Mouse (Mus musculus): ENCODE results near the gene Atp13a3.
"Not testable (repeated sequence)": the region's sequence is repeated elsewhere in the genome, so short reads cannot be mapped to it uniquely, and the experiment has no call there.

The Atp13a3 gene

DNA sequence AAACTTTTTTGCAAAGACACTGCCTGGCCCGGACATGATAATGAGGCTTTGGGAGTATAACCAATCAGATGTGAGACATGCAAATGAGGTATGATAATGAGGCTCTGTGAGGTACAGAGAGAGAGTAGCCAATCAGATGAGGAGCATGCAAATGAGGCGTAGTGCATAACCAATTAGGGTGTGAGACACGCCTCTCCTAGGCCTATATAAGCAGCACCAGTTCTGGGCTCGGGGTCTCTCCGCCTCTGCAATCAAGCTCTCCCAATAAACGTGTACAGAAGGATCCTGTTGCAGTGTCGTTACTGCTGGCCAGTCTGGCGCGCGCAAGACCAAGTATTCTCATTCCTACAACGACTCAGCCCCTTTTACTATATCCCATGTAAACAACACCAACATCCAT is 52.3 kb downstream of the Atp13a3 start:
- DNase-seq (ENCODE audit: low read depth, low spot score), result not testable (repeated sequence)

- peak; percentile 61 for DNase-seq (ENCODE audit: low read depth, low spot score)
Measured at GRCm38 (mm10) chr16:30314236-30314635, 91.5 kb downstream of the Atp13a3 start.

DNA sequence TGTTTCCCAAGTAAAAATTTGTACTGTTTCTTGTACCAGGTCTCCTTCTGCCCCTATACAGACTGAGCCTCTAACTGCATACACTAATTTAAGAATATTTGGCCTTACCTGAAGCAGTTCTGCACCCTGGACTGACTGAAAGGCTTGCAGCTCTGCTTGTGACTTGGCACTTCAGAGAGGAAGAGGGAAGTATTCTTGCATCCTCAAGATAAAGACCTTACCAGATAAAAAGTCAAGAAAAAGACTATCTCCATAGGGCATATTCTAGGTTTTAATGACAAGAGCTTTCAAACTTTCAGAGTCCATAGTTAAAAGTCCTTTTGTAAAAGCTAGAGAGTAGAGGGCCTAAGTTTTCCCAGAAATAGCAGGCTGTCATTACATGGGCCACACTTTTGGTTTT is 95.1 kb downstream of the Atp13a3 start, which contains the start of gene Gp5:
Gp5 (minus strand) TSS at position 133 of the 400 bp plus-strand sequence.
- no peak for DNase-seq (ENCODE audit: low read depth, low spot score)

- no peak for DNase-seq (ENCODE audit: low read depth, low spot score)
Measured at GRCm38 (mm10) chr16:30310171-30310515, 95.6 kb downstream of the Atp13a3 start.

DNA sequence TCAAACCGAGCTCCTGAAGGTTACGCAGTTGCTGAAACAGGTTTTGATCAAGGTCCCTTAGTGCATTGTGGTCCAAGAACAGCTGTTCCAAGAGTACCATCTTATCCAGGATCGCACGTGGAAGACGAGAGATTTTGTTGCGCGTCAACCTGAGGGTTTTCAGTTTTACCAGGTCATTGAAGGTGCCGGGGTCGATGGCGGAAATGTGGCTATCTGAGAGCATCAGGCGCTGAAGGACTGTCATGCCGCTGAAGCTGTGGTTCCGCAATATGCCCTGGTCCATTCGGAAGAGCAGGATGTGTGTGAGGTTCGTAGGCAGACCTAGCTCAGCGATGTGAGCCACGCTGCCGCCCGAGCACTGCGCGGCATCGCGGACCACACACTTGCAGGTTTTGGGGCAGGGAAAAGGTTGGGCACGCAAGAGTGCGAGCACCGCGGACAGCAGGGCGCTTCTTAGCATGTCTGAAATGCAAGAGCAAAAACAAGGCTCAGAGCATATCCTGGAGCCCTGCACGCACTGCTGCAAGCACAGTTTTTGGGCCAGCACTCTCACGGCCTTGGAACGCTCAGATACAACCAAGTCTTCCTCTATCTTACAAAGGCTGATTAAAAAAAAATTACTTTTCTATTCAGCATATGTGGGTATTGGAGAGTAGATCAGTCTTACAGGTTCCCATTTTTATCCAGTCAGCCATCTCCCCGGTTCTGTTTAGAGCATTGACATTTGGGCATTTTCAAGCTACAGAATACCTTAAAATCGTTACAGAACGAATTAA is 96.2 kb downstream of the Atp13a3 start:
- DNase-seq (ENCODE audit: low read depth, low spot score), result peak; percentile 33

- DNase-seq (ENCODE audit: low read depth, low spot score), result peak; percentile 51
Measured at GRCm38 (mm10) chr16:30308616-30309394, 97.0 kb downstream of the Atp13a3 start.

GRCm38 (mm10) chr16:30307961-30308615 is 97.7 kb downstream of the Atp13a3 start:
- DNase-seq (ENCODE audit: low read depth, low spot score), result no peak

DNA sequence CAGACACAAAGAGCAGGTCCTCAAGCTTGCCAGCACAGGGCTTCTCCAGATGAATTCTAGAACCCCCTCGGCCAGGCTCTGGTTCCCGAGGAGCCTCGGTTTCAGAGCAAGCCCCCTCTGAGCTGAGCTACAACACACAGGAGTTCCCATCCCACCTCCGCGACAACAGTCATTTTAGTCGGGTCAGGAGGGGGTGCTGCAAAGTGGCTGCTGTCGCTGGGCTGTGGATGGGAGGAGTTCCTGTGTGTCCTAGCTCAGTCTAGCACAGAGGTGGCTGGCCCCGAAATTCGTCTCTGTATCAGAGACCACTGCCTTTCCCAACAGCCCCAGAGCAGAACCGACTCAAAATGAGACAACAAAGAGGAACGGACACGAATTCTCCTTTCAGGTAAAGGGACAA is 98.5 kb downstream of the Atp13a3 start:
- no peak for DNase-seq (ENCODE audit: low read depth, low spot score)

DNA sequence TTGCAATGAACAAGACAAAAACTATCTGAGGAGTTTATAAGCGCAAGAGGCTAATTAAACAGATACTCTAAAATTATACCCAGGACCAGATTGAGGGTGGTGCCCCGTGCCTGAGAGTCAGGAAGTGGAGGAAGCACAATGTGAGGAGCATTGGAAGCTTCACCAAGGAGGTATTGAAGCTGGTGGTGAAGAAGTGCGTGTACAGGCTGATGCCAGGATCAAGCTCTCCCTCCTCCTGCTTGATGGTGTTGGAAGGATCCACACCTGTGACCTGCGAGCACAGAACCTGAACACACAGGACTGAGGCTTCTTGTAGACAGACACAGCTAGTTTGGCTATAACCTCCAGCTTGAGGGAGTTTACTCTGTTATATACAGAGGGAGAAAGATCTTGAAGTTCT is 99.7 kb downstream of the Atp13a3 start:
- no peak for DNase-seq (ENCODE audit: low read depth, low spot score)

DNA sequence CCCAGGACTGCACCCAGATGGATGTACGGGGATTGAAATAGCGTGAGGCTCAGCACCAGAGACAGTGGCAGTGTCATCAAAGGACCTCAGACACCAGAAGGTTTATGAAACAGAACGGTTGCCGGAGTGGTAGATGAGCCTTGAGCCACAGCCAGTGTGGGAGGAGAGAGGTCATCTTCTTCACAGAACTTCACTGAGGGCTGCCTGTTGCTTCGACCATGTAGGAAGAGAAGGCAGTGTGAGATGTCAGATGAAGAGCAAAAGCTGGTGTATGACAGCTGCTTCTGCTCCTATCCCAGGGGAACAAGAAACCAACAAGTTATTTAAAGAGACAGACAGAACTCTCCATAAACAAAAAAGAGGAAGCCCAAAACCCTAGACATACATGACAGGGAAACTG is 101.5 kb downstream of the Atp13a3 start:
- no peak for DNase-seq (ENCODE audit: low read depth, low spot score)

DNA sequence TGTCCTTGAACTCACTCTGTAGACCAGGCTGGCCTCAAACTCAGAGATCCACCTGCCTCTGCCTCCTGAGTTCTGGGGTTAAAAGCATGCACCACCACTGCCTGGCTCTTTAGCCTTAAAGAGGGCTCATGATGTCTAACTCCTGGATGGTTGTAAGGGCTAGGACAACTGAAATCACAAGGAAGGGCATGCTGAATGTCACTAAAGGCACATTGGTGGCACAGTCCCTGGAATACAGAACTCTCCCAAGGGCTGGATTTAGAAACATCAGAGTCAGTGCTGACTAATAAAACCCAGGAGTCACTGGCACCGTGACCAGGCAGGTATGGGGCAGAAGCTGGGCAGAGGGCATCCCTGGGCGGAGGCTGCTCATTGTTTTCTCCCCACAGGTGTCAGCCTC is 102.4 kb downstream of the Atp13a3 start:
- no peak for DNase-seq (ENCODE audit: low read depth, low spot score)

DNA sequence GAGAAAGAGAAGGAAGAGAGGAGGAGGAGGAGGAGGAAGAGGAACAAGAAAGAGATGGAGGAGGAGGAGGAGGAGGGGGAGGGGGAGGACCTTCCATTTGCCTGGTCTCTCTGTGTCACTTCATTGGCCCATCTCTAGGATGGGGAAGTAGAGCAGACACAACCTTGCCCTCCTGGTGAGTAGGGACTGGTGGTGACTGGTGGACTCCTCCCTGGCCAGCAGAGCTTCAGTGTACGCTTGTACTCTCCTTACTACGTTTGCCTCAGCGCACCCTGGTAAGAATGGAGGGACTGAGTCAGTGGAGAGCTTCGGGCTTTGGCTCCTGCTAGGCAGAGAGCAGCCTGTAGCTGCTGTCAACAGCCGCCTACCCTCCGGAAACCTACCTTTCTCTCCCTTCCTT is 103.1 kb downstream of the Atp13a3 start:
- no peak for DNase-seq (ENCODE audit: low read depth, low spot score)

DNA sequence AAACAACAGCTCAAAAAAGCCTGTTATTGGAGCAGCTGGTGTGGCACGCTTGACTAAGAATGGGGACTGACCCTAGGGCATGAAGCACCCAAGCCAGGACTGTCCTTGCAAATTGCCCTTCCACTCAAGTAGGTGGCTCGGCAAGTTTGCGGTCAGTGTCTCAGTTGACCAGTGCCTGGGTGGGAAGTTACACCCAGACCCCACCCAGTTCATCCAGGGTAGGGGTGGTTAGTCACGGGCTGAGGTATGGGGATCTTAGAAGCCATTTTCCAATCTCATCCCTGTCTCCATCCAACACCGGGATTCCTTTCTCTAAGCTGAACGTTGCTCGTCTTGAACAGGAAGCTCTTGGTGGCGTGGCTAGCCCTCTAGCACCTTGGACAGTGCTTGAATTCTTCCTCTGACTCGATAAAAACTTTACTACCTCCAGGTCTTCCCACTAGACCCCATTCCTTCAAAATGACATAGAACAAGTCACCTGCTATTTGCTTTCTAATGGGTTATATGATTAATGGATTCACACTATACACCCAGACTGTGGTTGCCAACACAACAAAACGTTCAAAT is 106.0 kb downstream of the Atp13a3 start:
- DNase-seq (ENCODE audit: low read depth, low spot score), result no peak

- no peak for DNase-seq (ENCODE audit: low read depth, low spot score)
Measured at GRCm38 (mm10) chr16:30297450-30297849, 108.3 kb downstream of the Atp13a3 start.

DNA sequence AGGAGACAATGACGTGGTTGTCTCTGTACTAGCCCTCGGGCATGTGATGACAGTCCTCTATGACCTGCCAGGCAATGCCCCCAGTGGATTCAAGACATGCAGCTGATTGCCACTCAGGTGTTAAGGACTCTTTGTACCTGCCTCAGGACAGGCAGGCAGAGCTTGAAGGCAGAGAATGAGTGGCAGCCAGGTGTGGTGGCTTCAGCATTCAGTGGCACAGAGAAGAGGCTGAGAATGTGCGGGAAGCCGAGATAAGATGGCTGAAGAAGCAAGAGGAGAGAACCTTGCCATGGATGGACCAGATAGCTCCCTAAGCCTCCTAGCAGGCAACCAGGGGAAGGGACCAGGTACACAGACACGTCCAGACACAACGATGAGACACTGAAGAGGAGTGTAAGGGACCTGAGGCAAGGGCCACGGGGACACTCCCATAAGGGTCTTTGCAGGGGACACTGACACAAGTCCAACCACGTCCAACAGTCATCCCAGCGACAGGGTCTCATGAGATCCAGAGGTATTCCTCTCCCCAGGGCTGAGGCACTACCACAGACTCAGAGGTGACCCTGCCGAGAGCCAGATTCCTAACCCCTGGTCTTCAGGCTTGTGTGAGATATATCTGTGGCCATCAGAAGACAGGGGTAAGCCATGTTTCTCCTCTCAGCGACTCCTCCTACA is 109.0 kb downstream of the Atp13a3 start:
- no peak for DNase-seq (ENCODE audit: low read depth, low spot score)

- DNase-seq (ENCODE audit: low read depth, low spot score), result no peak
Measured at GRCm38 (mm10) chr16:30295106-30295505, 110.7 kb downstream of the Atp13a3 start.

DNA sequence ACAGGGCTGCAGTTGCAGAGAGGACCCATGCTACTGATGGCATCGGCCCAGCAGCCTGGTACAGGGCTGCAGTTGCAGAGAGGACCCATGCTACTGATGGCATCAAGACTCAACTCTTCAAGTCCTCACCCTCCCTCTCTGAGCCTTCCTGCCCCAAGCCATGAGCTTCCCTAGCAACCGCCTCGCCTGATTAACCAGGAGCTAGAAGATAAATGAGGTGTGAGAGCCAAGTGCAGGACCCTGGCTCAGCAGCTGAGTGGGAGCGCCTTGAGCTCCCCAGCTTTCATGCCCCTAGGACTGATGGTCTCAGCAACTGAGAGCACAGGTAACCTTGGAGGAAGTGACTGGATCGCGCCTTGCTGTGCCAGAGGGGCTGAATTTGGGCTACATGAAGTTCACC is 115.3 kb downstream of the Atp13a3 start:
- no peak for DNase-seq (ENCODE audit: low read depth, low spot score)

DNA sequence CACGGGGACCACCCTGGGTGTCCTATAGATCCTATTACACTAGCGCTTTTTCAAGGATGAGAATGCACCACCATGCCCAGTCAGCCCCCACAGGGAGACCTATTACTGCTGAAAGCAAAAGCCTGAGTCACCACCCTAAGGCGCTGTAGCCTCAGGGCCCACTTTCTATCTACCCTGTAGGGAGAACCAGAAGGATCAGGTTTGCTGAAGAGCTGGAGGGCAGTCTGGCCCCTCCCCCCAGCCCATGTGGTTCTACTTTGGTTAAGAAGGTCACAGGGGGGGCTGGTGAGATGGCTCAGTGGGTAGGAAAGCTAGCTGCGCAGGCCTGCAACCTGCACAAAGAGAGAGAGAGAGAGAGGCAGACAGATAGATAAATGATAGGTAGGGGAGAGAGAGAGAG is 120.1 kb downstream of the Atp13a3 start:
- no peak for DNase-seq (ENCODE audit: low read depth, low spot score)

- peak; percentile 77 for DNase-seq (ENCODE audit: low read depth, low spot score)
Measured at GRCm38 (mm10) chr16:30283743-30284337, 121.9 kb downstream of the Atp13a3 start.

GRCm38 (mm10) chr16:30282844-30283495 is 122.8 kb downstream of the Atp13a3 start, which contains the start of gene Lrrc15:
Lrrc15 (minus strand) TSS chr16:30283256.
- peak; percentile 40 for DNase-seq (ENCODE audit: low read depth, low spot score)
